Mouse (Mus musculus) neutrophil, adult 5-6 weeks (primary cell): ENCODE results near the gene Ubash3b. TPM values are rescaled to one million over a fixed set of nuclear protein-coding genes. Genes with fewer than 3 reads are reported as not detected.
A peak's percentile ranks its signal among the peaks of the same experiment; 100 is the strongest.

Experiments used
- ATAC-seq: fragments of 151-379, 151-347 bp; 2 replicates; pipeline ENCODE4 v1.8.0; 2017; ENCODE audit warnings: mild to moderate bottlenecking, moderate TSS enrichment; ENCODE audit not compliant: insufficient number of reproducible peaks, poor library complexity, low FRiP score, severe bottlenecking; ENCODE audit errors: extremely low read depth
- total RNA-seq: library from RNA; stranded (forward); fragments of 200-1000 nt; gene quantifications from 2 replicates; pipeline ENCODE4 v1.2.3, GENCODE M21; 2017

The Ubash3b gene
- total RNA-seq, 1 experiment from 2014 or later: 7.1 TPM

DNA sequence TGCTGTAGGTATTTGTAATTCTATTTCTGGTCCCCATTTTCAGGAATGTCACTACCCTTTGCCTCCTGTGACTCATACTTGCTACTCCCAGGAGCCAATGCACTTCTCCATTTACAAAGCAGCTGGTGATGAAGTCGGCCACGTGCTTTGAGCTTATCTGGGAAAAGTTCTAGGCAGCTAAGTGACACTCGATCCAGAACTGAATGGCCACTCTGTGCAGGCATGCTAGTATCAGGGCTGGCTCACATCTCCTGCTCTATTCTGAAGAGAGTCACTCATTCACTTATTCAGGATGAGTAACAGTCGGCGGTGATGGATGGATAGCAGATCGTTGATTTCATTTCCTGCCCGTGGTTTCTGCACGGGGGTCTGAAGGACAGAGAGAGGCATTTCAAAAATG lies 8.5 kb upstream of the Ubash3b start:
- no peak for ATAC-seq

GRCm38 (mm10) chr9:41168656-41169055 lies 7.2 kb upstream of the Ubash3b start:
- ATAC-seq: no peak

DNA sequence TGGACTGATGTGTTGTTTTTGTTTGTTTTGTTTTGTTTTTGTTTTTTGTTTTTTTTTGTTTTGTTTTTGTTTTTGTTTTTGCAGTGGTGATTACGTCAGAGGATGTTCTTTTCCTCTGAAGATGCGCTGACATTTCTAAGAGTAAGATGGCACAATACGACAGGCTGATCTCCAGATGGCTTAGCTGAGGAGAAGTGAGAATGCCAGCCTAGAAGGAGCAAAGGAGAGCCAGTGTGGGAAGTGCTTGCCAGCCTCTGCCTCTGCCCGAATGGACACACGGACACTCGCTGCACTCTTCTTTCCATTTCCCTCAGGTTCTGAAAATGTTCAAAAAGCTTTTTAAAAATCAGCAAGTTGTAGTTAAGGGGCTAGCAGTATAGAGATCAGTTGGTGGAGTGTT lies 6.7 kb upstream of the Ubash3b start:
- no peak for ATAC-seq

DNA sequence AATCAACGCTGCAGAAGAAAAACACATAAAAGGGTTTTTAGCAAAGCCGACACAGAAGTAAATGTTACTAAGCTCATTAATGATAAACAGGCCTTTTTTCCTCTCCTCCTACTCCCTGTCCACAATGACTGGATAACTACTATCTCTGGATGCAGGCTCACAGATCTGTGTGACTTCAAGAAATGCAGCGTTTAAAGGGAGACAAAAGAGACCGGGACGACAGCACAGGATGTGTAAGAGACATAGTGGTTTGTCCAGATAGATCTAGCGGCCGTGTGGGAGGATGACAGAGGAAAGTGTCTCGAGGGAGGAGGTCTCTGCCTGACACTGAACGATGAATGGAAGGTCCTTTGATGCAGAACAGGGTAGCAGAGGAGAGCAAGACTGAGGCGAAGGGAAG lies 5.4 kb upstream of the Ubash3b start:
- ATAC-seq: no peak

DNA sequence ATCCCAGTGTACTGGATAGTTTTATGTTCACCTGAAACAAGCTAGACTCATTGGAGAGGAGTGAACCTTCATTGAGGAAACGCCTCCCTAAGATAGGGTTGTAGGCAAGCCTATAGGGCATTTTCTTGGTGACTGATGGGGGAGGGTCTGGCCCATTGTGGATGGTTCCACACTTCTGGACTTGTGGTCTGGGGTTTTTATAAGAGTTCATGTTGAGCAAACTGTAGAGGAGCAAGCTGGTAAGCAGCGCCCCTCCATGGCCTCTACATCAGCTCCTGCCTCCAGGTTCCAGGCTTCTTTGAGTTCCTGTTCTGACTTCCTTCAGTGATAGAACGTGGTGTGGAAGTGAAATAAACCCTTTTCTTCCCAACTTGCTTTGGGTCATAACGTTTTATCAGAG lies 866 bp upstream of the Ubash3b start:
- ATAC-seq: no peak

DNA sequence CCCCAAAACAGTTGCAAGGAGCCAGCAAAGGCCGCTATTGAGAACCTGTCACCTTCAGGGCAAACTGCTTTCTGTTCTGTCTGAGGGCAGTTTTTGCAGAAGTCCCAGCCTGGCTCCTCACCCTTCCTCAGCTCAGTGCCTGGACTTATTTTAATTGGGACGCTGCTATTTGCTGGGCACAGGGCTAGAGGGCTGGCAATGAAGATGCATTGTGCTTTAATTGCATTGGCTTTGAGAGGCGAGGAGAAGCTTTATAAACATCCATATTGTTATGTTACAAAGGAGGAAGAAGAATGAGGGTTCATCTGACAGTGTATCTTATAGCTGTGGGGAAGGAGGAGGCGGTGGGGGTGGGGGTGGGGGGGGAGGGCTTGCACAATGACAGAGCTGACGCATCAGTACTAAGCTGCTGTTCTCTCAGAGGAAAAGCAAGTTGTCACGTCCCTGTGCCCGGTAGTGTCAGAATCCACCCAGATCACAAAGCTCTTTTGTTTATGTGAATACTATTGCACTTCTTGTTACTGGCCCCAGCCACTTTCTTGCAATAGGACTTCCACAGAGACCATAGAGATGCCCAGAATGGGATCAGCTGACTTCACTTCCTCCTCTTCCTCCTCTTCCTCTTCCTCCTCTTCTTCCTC lies 841 bp downstream of the Ubash3b start:
- ATAC-seq: peak; percentile 59

GRCm38 (mm10) chr9:41159223-41159622 lies 2.3 kb downstream of the Ubash3b start:
- no peak for ATAC-seq

- ATAC-seq: no peak
Measured at GRCm38 (mm10) chr9:41157872-41158567, 3.5 kb downstream of the Ubash3b start.

GRCm38 (mm10) chr9:41157020-41157871 lies 4.3 kb downstream of the Ubash3b start:
- no peak for ATAC-seq

- ATAC-seq: no peak
Measured at GRCm38 (mm10) chr9:41156720-41157019, 4.8 kb downstream of the Ubash3b start.

GRCm38 (mm10) chr9:41156006-41156719 lies 5.3 kb downstream of the Ubash3b start:
- no peak for ATAC-seq

DNA sequence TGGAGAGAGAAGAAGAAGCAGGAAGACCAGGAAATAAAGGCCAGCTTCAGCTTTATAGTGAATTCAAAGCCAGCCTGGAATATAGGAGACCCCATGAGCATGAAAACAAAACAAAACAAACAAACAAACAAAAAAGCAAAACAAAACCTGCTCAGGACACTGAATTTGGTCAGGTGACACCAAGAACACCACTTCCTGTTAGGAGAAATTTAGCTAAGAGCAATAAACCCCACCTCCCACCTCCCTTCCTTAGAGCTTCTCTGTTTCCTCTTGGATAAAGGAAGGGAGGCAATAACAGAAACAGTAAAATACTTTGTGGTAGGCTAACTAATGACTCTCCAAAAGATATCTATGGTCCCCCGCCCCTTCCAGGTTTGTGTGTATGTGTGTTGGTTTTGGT lies 7.5 kb downstream of the Ubash3b start:
- no peak for ATAC-seq

DNA sequence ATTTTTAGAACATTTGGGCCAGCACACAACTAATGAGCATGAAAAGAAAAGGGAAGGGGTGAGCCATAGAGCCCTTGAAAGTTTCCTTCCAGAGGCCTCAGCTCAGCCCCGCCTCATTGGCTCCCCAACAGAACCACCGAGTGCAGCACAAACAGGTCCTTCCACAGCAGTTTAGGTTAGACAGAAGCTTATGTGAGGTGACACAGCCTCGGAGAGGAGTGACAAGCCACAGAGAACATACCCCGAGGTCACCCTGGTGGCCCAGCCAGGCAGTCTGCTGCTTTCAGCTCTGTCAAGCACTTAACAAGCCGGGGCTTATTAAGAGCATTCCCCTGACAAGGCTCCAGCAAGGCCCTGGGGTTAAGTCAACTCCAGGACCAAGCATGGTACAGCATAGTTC lies 8.4 kb downstream of the Ubash3b start:
- ATAC-seq: no peak

DNA sequence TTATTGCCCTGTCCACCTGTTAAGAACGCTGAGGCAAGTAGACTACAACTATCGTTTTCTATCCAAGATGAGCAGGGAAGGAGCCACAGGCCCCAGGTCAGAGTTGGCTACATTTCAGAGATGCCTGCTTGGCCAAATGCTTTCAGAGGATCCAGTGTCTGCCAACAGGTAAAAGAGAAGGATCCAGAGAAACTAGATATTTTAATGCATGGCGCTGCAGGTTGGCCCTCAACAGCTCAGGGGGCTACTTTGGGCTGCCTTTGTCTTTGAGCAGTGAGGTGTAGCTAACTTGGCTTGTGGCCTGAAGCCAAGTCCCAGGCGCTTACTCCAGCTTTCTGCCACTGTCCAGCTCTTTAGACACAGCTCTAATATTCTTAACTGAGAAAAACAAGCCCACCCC lies 10.0 kb downstream of the Ubash3b start:
- ATAC-seq: no peak

DNA sequence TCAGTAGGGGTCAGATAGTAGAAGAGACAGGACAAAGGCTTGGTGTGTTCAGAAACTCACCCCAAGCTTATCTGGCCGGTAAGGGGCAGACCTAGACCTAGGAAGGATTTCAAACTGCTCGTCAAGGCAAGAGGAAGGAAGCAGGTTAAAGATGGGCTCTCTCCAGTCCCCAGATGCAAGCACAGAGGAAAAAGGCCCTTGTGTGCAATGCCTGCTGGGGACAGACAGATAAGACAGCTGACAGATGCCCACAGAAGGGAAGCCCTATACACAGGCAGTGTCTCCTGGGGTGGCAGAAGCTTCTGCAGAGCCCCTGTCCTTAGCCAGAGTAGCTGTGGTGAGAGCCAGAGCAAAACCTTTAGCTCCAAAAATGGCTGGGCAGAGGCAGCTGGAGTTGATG lies 11.6 kb downstream of the Ubash3b start:
- ATAC-seq: no peak

DNA sequence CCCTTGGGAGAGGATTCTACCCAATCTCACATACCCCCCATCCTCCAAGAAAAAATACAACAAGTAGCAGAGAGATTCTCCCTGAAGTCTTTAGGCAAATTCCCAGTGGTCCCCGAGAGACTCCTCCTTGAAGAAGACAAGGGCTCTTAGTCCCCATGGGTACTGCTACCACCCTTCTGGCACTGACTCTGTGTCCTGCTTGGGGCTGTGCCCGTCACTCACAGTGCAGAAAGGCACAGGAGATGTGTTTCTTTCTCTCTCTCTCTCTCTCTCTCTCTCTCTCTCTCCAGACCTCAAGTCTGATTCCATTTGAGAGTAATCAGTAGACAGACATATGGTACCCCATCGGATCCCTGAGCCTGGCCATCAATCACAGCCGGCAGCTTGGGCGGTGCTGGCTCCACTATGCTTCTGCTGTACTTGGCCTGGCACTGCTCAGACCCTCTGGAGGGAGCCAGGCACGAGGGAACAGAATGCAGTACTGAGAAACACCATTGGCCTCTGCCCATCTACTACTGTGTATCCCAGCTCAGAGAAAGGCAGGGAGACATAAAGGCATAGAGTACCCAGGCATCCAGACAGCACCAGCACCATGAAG lies 12.3 kb downstream of the Ubash3b start:
- ATAC-seq: no peak

GRCm38 (mm10) chr9:41148600-41148999 lies 12.9 kb downstream of the Ubash3b start:
- ATAC-seq: no peak

- ATAC-seq: no peak
Measured at GRCm38 (mm10) chr9:41147203-41147842, 14.2 kb downstream of the Ubash3b start.

DNA sequence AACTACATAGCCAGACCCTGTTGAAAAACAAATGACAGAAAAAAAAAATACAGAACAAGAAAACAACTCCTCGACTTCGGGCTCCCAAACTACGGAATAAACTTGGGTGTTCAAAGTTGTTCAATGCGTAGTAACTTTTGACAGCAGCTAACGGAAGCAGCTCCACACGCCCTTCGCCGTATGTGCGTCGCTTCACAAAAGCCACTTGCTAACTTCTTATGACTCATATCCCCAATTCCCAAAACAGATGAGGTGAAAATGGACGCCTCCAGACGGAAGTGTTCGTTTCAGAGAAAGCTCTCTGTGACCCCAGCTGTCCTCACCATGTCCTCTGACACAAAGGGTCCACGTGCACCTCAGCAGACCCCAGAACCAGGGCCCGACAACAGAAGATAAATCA lies 17.7 kb downstream of the Ubash3b start:
- no peak for ATAC-seq
